Mouse (Mus musculus): ENCODE measurements at regions not wholly inside any gene's neighbourhood (a gene's known extent, or its start where the extent isn't known, plus 50 kb on each side); places are given as distances from the start of the nearest gene placed in this dataset.

GRCm38 (mm10) chr15:87239057-87239456, 305.0 kb upstream of the Fam19a5 start:
- Histone ChIP-seq H3K27me3 (ENCODE audit: control insufficient read depth, insufficient read depth, low read length) (no peaks in the 10 kb centered on the region), H3K36me3 (replicated peaks; ENCODE audit: control insufficient read depth, insufficient read depth, low read length) (no peaks in the 10 kb centered on the region), H3K9me3 (replicated peaks; ENCODE audit: control insufficient read depth, low read length) (no peaks in the 10 kb centered on the region), H3K4me2 (ENCODE audit: low read depth, low read length) (no peak overlapping the region), H3K4me3 (ENCODE audit: low read depth, low read length) (no peak overlapping the region), H3K27ac (ENCODE audit: low read depth) (no peak overlapping the region), H3K4me1 (ENCODE audit: control insufficient read depth, insufficient read depth) (no peaks in the 10 kb centered on the region), H3K9ac (replicated peaks; ENCODE audit: low read depth, low read length) (no peak overlapping the region)
- ATAC-seq (ENCODE audit: insufficient read depth, low read depth) (no peak), DNase-seq (ENCODE audit: low spot score) (no peak)
- TF ChIP-seq EP300 (IDR thresholded peaks at IDR 0.05; ENCODE audit: low read depth) (no peak), CTCF (IDR thresholded peaks at IDR 0.05; ENCODE audit: low read depth) (no peak)
- 85% methylated on average over 11 of the region's 11 CpGs for WGBS

DNA sequence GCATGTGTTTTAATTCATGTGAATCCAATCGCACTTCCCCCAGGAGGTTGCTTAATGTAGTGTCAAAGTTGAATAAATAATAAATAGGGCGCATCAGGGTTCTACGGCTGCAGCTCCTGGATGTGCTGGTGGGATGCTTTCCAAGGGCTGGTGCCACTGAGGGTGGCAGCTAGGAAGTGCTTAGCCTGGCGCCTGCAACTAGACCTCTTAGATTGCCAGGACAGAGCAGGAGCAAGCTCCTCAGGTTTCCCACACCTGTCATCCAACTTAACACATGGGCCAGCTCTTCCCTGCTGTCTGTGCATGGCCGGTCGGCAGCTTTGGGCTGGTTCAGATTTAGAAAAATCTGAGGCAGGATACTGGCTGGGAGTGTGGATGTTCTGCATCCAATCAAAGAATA, 282.6 kb upstream of the Fam19a5 start:
- H3K27ac ChIP-seq (ENCODE audit: low read depth) = no peak overlapping the region
- H3K9ac ChIP-seq (replicated peaks; ENCODE audit: low read depth, low read length) = no peak overlapping the region
- DNase-seq (ENCODE audit: low spot score) (no peak), ATAC-seq (ENCODE audit: insufficient read depth, low read depth) (no peak)
- 75% methylated on average over 6 of the region's 6 CpGs for WGBS
- no peaks in the 10 kb centered on the region for H3K4me1 ChIP-seq (ENCODE audit: control insufficient read depth, insufficient read depth)
- TF ChIP-seq EP300 (IDR thresholded peaks at IDR 0.05; ENCODE audit: low read depth) (no peak), CTCF (IDR thresholded peaks at IDR 0.05; ENCODE audit: low read depth) (no peak)
- no peak overlapping the region for H3K4me2 ChIP-seq (ENCODE audit: low read depth, low read length)
- H3K9me3 ChIP-seq (replicated peaks; ENCODE audit: control insufficient read depth, low read length) = no peaks in the 10 kb centered on the region
- H3K27me3 ChIP-seq (ENCODE audit: control insufficient read depth, insufficient read depth, low read length) = no peaks in the 10 kb centered on the region
- H3K4me3 ChIP-seq (ENCODE audit: low read depth, low read length) = no peak overlapping the region
- no peaks in the 10 kb centered on the region for H3K36me3 ChIP-seq (replicated peaks; ENCODE audit: control insufficient read depth, insufficient read depth, low read length)

- no peaks in the 10 kb centered on the region for H3K4me1 ChIP-seq (ENCODE audit: control insufficient read depth, insufficient read depth)
- DNase-seq (ENCODE audit: low spot score) (no peak), ATAC-seq (ENCODE audit: insufficient read depth, low read depth) (no peak)
- H3K4me2 ChIP-seq (ENCODE audit: low read depth, low read length) = no peak overlapping the region
- no peak overlapping the region for H3K9ac ChIP-seq (replicated peaks; ENCODE audit: low read depth, low read length)
- H3K9me3 ChIP-seq (replicated peaks; ENCODE audit: control insufficient read depth, low read length) = 0 out of 2 replicates have a peak, but pooled peaks cover 2% of the 10 kb centered on the region
- no peaks in the 10 kb centered on the region for H3K36me3 ChIP-seq (replicated peaks; ENCODE audit: control insufficient read depth, insufficient read depth, low read length)
- H3K4me3 ChIP-seq (ENCODE audit: low read depth, low read length) = no peak overlapping the region
- no peak overlapping the region for H3K27ac ChIP-seq (ENCODE audit: low read depth)
- no peaks in the 10 kb centered on the region for H3K27me3 ChIP-seq (ENCODE audit: control insufficient read depth, insufficient read depth, low read length)
- TF ChIP-seq EP300 (IDR thresholded peaks at IDR 0.05; ENCODE audit: low read depth) = no peak
- no peak for TF ChIP-seq CTCF (IDR thresholded peaks at IDR 0.05; ENCODE audit: low read depth)
These were observed 279.2 kb upstream of the Fam19a5 start for GRCm38 (mm10) chr15:87264906-87265305.

DNA sequence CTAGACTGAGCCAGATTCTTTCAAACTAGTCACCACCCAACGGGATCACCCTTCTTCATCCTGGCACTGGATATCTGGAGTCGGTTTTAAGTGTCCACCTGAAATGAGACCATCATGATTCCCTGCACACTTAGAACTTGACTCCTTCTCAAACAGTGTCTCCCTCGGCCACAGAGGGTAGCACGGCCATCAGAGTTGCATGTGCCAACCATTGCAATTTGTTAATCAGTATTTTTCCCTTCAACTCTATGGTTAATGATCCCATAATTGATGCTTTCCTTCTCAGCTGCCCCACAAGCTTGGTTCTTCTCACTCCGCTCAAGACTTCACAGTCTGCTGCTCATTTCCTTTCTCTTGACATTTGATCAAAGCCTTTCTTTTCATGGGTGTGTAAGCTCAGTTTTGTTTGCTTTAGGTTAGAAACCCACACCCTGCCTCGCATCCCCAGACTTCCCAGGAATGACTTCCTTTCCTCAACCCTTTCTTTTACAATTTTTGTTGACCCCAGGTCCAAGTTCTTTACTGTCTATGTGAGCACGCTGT, 253.0 kb upstream of the Fam19a5 start:
- no peak overlapping the region for H3K27ac ChIP-seq (ENCODE audit: low read depth)
- no peak for TF ChIP-seq EP300 (IDR thresholded peaks at IDR 0.05; ENCODE audit: low read depth)
- TF ChIP-seq CTCF (IDR thresholded peaks at IDR 0.05; ENCODE audit: low read depth) = no peak
- 72% methylated on average over 7 of the region's 7 CpGs for WGBS
- H3K4me3 ChIP-seq (ENCODE audit: low read depth, low read length) = no peak overlapping the region
- ATAC-seq (ENCODE audit: insufficient read depth, low read depth) = no peak
- H3K9ac ChIP-seq (replicated peaks; ENCODE audit: low read depth, low read length) = no peak overlapping the region
- H3K36me3 ChIP-seq (replicated peaks; ENCODE audit: control insufficient read depth, insufficient read depth, low read length) = no peaks in the 10 kb centered on the region
- DNase-seq (ENCODE audit: low spot score) = no peak
- H3K9me3 ChIP-seq (replicated peaks; ENCODE audit: control insufficient read depth, low read length) = no peaks in the 10 kb centered on the region; the same call in 1 of the 2 replicates
- H3K4me1 ChIP-seq (ENCODE audit: control insufficient read depth, insufficient read depth) = no peaks in the 10 kb centered on the region
- no peak overlapping the region for H3K4me2 ChIP-seq (ENCODE audit: low read depth, low read length)
- no peaks in the 10 kb centered on the region for H3K27me3 ChIP-seq (ENCODE audit: control insufficient read depth, insufficient read depth, low read length)

DNA sequence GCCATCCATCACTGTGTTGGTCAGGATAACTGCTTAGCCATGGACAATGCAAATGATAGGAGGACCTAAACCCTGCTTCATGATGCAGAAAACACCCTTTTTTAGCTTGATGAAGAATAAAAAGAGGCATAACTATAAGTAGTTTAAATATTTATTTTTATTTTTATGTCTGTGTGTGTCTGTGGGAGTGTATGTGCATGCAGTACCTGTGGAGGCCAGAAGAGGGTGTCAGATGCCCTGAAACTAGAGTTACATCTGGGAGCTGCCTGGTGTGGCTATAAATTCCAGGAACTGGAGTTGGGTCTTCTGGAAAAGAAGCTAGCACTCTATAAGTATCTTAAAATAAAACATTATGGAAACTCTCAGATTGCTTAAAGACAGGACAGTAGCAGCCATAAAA, 224.2 kb upstream of the Fam19a5 start:
- DNase-seq (ENCODE audit: low spot score) (no peak), ATAC-seq (ENCODE audit: insufficient read depth, low read depth) (no peak)
- no peaks in the 10 kb centered on the region for H3K4me1 ChIP-seq (ENCODE audit: control insufficient read depth, insufficient read depth)
- H3K27ac ChIP-seq (ENCODE audit: low read depth) = no peak overlapping the region
- no peak overlapping the region for H3K4me3 ChIP-seq (ENCODE audit: low read depth, low read length)
- TF ChIP-seq EP300 (IDR thresholded peaks at IDR 0.05; ENCODE audit: low read depth) = no peak
- TF ChIP-seq CTCF (IDR thresholded peaks at IDR 0.05; ENCODE audit: low read depth) = no peak
- no peaks in the 10 kb centered on the region for H3K36me3 ChIP-seq (replicated peaks; ENCODE audit: control insufficient read depth, insufficient read depth, low read length)
- no peak overlapping the region for H3K9ac ChIP-seq (replicated peaks; ENCODE audit: low read depth, low read length)
- H3K4me2 ChIP-seq (ENCODE audit: low read depth, low read length) = no peak overlapping the region
- H3K9me3 ChIP-seq (replicated peaks; ENCODE audit: control insufficient read depth, low read length) = no peaks in the 10 kb centered on the region
- H3K27me3 ChIP-seq (ENCODE audit: control insufficient read depth, insufficient read depth, low read length) = no peaks in the 10 kb centered on the region

Measured in heart, postnatal 0 days (tissue).